Mouse (Mus musculus) lung, postnatal 10 days (tissue): ENCODE results near the gene Ube2ql1.

ENCODE experiments used
- DNase-seq: peaks from one replicate; pipeline ENCODE4 v3.0.0; 2021

Ube2ql1 gene

DNA sequence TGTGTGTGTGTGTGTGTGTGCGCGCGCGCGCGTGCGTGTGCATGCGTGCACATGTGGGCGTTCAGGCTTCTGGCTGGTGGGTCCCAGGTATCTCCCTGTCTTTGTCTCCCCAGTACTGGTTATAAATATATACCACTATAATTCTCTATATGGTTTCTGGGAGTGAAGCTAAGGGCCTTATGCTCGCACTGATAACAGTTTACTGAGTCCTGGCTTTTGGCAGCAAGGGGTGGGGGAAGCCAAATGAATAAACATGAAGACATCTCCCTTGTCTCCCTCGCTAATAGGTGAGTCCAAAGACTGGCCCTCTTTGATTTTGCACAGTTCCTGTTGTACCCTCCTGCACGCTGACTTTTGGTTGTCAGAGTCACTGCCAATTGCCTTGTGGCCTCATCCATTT, 32.2 kb downstream of the Ube2ql1 start:
- no peak for DNase-seq

- no peak for DNase-seq
Observed at GRCm38 (mm10) chr13:69706919-69707318, 32.8 kb downstream of the Ube2ql1 start.

DNA sequence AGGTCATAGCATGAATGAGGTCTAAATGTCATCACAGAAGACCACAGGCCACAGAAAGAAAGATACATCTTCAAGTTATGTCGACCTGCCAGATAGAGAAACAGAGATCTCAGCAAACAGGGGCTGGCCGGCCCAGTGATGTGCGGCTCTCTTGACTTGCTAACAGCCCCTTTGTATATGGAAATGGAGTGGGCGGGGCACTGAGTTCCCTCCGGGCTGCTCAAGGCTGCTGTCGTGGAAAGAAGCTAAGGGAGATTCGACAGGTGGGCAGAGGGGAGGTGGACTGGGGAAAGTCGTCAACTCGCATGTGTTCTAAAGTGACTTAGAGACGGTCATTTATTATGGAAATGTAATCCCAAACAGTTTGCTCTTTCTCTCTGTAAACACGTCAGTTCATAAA, 36.2 kb downstream of the Ube2ql1 start:
- no peak for DNase-seq

GRCm38 (mm10) chr13:69701397-69701796, 38.3 kb downstream of the Ube2ql1 start:
- no peak for DNase-seq

- DNase-seq: no peak
Observed at GRCm38 (mm10) chr13:69700827-69701226, 38.9 kb downstream of the Ube2ql1 start.

DNA sequence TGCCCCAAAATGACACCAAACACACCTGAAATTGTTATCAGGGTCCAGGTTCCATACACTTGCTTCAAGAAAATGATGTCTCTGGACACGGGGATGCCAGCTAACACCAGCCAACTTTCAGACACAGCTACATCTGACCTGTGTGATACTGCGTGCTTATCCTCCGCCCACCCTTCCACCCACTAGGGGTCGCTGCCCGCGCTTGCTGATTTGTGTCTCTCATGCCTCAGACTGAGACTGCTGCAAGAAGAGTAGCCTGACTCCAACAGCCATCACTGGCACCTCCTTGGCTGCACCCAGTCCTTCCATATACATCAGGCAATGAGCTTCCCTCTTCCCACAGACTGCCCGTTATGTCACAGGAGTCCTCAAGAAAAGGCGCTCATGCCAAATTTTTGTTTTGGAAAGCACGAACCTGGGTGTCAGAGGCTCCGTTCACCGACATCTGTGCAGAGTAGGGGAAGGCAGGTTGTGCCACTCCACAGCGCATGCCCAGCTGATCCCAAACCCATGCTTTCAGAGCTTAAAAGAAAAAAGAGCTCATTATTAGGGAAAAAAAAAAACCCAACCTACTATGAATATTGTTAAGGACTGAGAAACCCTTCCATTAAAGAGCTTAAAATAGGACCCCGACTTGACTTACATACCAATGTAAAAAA, 43.2 kb downstream of the Ube2ql1 start:
- peak; percentile 72 for DNase-seq

DNA sequence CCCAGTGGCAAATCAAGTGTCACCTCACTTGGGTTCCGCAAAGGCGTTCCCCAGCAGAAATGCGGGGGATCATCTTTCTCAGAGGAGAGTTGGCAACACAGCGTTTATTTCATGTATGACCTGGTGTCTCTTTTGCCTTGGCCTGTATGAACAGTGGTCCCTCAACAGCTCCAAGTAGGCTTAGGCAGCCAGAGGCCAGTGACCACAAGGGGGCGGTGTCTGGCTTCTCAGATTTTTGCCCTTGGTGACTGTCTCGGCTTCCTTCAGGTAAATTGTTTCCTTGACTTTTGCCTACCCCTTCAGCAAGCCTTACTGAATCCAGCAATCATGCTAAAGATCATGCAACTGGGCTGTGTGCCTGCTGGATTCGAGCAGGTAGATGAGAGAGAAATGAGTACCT, 48.6 kb downstream of the Ube2ql1 start:
- DNase-seq: peak; percentile 32

GRCm38 (mm10) chr13:69687023-69687422, 52.7 kb downstream of the Ube2ql1 start:
- DNase-seq: no peak

GRCm38 (mm10) chr13:69685406-69685818, 54.3 kb downstream of the Ube2ql1 start:
- no peak for DNase-seq

GRCm38 (mm10) chr13:69673921-69674618, 65.6 kb downstream of the Ube2ql1 start:
- DNase-seq: no peak

- DNase-seq: no peak
Observed at GRCm38 (mm10) chr13:69673197-69673920, 66.3 kb downstream of the Ube2ql1 start.

DNA sequence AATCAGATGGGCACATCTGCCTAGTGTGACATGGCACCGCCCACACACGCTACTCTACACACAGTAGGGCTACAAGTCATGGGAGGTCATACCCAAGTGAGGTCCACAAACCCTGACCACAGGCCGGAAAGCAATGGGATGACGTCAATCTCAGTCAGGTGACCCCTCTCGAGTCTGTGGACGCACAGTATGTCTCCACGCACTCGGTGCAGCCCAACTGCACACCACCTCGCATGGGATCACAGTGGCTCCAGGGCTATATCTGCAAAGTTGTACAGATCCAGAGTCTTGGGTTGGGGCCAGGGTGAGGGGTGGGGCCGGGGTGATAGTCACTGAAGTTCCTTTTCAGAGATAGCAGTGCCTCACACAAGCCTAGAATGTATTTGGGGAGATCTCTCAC, 67.1 kb downstream of the Ube2ql1 start:
- DNase-seq: no peak

GRCm38 (mm10) chr13:69672121-69672520, 67.6 kb downstream of the Ube2ql1 start:
- no peak for DNase-seq

DNA sequence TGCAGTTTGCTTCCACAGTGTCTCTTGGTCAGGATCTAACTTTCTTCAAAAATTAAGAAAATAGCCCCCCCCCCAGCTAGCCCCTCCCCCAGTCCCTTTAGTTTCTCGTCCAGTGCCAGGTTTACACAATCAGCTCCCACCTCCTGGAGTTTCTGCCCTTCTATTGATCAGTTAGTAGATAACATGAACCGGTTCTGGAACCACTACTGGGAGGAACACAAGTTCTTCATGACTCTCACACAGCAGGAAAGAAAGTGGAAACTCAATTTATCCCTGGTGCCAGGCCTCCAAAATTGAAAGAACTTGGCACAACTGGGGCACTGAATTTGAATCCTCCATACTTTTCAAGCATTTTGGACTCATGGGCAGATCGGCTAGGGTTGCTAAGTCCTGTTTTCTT, 85.2 kb downstream of the Ube2ql1 start:
- no peak for DNase-seq
